ENCODE assay signal across 29 mouse cellular contexts in the genomic region with DNA sequence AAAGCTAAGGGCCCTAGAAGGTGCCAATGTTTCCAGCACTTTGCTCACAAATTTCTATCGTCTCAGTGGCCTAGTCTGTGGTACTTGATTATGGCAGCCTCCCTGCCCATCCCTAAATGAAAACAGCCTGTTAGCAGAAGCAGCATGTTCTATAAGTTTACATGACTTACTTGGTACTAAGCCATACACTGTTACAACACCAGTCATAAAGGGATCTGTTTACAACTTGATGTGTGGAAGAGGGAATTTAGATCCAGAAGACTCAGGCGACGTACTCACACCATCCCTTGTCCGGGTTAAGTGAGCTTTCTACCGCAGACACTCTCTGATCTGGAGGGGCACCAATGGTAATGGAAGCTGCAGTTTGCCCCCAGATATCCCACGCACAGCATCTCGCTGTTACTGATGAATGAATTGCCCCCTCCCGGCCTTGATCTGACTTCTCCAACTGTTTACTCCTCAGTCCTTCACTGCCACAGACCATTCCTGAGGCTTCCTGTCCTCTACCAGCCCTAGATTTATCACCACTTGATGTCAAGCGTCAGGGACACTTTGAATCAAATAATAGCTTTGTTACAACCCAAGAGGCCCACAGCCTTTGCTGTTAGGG. TPM values are rescaled to one million over a fixed set of nuclear protein-coding genes. Genes with fewer than 3 reads are reported as not detected.
"Had no signal": no experiment of that assay in that cellular context is flagged by ENCODE, and none has a peak within 500 bp of the region (broad histone marks: within the 10 kb centered on the region; RNA-seq: fewer than 3 reads in every experiment).

No protein-coding gene starts in this region.

- H3K36me3 ChIP-seq: heart, embryonic 13.5 days; heart, embryonic 15.5 days; hindbrain, embryonic 10.5 days; hindbrain, embryonic 12.5 days; limb, embryonic 10.5 days; limb, embryonic 12.5 days; liver, embryonic 13.5 days; liver, embryonic 15.5 days had no signal

- DNase-seq: gastrocnemius, adult 2 months; gastrocnemius, postnatal 10 days; gastrocnemius, postnatal 25 days; heart, adult 2 months; heart, postnatal 14 days; heart, postnatal 36 days; kidney, adult 18-20 months; kidney, adult 8-10 months; kidney, postnatal 10 days; kidney, postnatal 25 days; kidney, postnatal 4 days; liver; liver, embryonic 13.5 days had no signal

- H3K9me3 ChIP-seq: heart, embryonic 13.5 days; heart, embryonic 15.5 days; hindbrain, embryonic 10.5 days; hindbrain, embryonic 12.5 days; limb, embryonic 10.5 days; limb, embryonic 12.5 days; liver, embryonic 13.5 days; liver, embryonic 15.5 days had no signal

- H3K27me3 ChIP-seq: heart, embryonic 13.5 days; heart, embryonic 15.5 days; hindbrain, embryonic 12.5 days; limb, embryonic 12.5 days; liver, embryonic 13.5 days; liver, embryonic 15.5 days had no signal

- ATAC-seq: hindbrain, embryonic 16.5 days; inflammation-experienced regulatory T-cells, adult 6 months; intestine, postnatal 0 days had no signal

- H3K4me1 ChIP-seq: hindbrain, embryonic 12.5 days; liver, embryonic 15.5 days had no signal

- H3K27ac ChIP-seq: gastrocnemius, adult 2 months; heart, embryonic 13.5 days; heart, embryonic 15.5 days; hindbrain, embryonic 10.5 days; hindbrain, embryonic 12.5 days; hindbrain, embryonic 14.5 days; layer of hippocampus, adult 2 months; left cerebral cortex, adult 2 months; limb, embryonic 10.5 days; limb, embryonic 12.5 days; liver, embryonic 13.5 days; liver, embryonic 15.5 days had no signal

- H3K4me2 ChIP-seq: heart, embryonic 11.5 days; heart, embryonic 13.5 days; heart, embryonic 15.5 days; hindbrain, embryonic 12.5 days; hindbrain, embryonic 14.5 days; limb, embryonic 12.5 days; liver, embryonic 11.5 days; liver, embryonic 13.5 days; liver, embryonic 15.5 days had no signal

- H3K4me3 ChIP-seq: gastrocnemius, adult 2 months; heart, adult 2 months; heart, embryonic 13.5 days; heart, embryonic 15.5 days; hindbrain, embryonic 10.5 days; hindbrain, embryonic 12.5 days; layer of hippocampus, adult 2 months; left cerebral cortex, adult 2 months; limb, embryonic 10.5 days; limb, embryonic 12.5 days; liver, embryonic 13.5 days; liver, embryonic 15.5 days had no signal

- H3K9ac ChIP-seq: heart, embryonic 13.5 days; heart, embryonic 15.5 days; hindbrain, embryonic 12.5 days; hindbrain, embryonic 14.5 days; limb, embryonic 12.5 days; liver, embryonic 13.5 days; liver, embryonic 15.5 days had no signal

RNA-seq across cellular contexts. Expression of a gene that starts 53.4 kb away (rescaled TPM):
- total RNA-seq: granulocyte monocyte progenitor cell, adult 5-6 weeks had no signal
